Mouse (Mus musculus) myocyte (in vitro differentiated cells): ENCODE results near the gene Nvl.

Source experiments
- E2F4 ChIP-seq: IDR thresholded peaks from one replicate; pipeline ENCODE4 v1.6.1; 2011; ENCODE audit warnings: mild to moderate bottlenecking, control low read depth, moderate library complexity; ENCODE audit not compliant: insufficient read depth
- MAX ChIP-seq: IDR thresholded peaks from one replicate; pipeline ENCODE4 v1.6.1; 2011; ENCODE audit warnings: low read depth, mild to moderate bottlenecking, control low read depth
- MYOD1 ChIP-seq, 3 experiments: IDR thresholded peaks; one replicate each; pipeline ENCODE4 v1.6.1; 2011; ENCODE audit warnings: control low read depth in 2 of 3, low read depth in 2 of 3, mild to moderate bottlenecking in 2 of 3, moderate library complexity in 1 of 3; ENCODE audit not compliant: insufficient read length in 2 of 3, control insufficient read depth in 1 of 3
- MYOG ChIP-seq, 3 experiments: IDR thresholded peaks; one replicate each; pipeline ENCODE4 v1.6.1; 2011; ENCODE audit warnings: control low read depth in 2 of 3, low read depth in 2 of 3, mild to moderate bottlenecking in 2 of 3; ENCODE audit not compliant: insufficient read length in 2 of 3, control insufficient read depth in 1 of 3, insufficient read depth in 1 of 3
- POLR2A ChIP-seq: IDR thresholded peaks from one replicate; pipeline ENCODE4 v1.6.1; 2011; ENCODE audit warnings: low read depth, mild to moderate bottlenecking, control low read depth, moderate library complexity; ENCODE audit not compliant: insufficient read length
- POLR2AphosphoS2 ChIP-seq: IDR thresholded peaks from one replicate; pipeline ENCODE4 v1.6.1; 2011; ENCODE audit warnings: low read depth, control low read depth; ENCODE audit not compliant: insufficient read length
- SRF ChIP-seq: IDR thresholded peaks from one replicate; pipeline ENCODE4 v1.6.1; 2011; ENCODE audit warnings: low read depth; ENCODE audit not compliant: control insufficient read depth, insufficient read length
- TCF12 ChIP-seq: IDR thresholded peaks from one replicate; pipeline ENCODE4 v1.6.1; 2011; ENCODE audit warnings: mild to moderate bottlenecking, control low read depth; ENCODE audit not compliant: poor library complexity, insufficient read depth, severe bottlenecking
- USF1 ChIP-seq: IDR thresholded peaks from one replicate; pipeline ENCODE4 v1.6.1; 2011; ENCODE audit warnings: low read depth, mild to moderate bottlenecking, control low read depth, moderate library complexity

- no peak for TF ChIP-seq MAX
- TF ChIP-seq MYOG (IDR thresholded peaks at IDR 0.05; ENCODE audit: control insufficient read depth in 1 of 3, insufficient read depth in 1 of 3, insufficient read length in 2 of 3, low read depth in 2 of 3), result no peak
- no peak for TF ChIP-seq USF1
- TF ChIP-seq POLR2A, result no peak
- TF ChIP-seq TCF12, result no peak
- TF ChIP-seq SRF, result no peak
- TF ChIP-seq MYOD1 (IDR thresholded peaks at IDR 0.05; ENCODE audit: control insufficient read depth in 1 of 3, insufficient read length in 2 of 3, low read depth in 2 of 3), result no peak
- TF ChIP-seq POLR2AphosphoS2, result no peak
- TF ChIP-seq E2F4, result no peak
These were observed 5.5 kb upstream of the Nvl start for GRCm38 (mm10) chr1:181149373-181150017.
